Mouse (Mus musculus) forelimb bud, embryonic 11.5 days (tissue): Measurements from ENCODE around the gene Dnm1.
A peak's percentile ranks its signal among the peaks of the same experiment; 100 is the strongest.

Source experiments
- DNase-seq: peaks from one replicate; pipeline ENCODE4 v3.0.0-alpha.2; 2012; ENCODE audit warnings: low read depth, low spot score

The Dnm1 gene

GRCm38 (mm10) chr2:32340836-32341633 lies 12.1 kb downstream of the Dnm1 start:
- no peak for DNase-seq

GRCm38 (mm10) chr2:32339912-32340642 lies 13.1 kb downstream of the Dnm1 start:
- DNase-seq: no peak

GRCm38 (mm10) chr2:32335888-32336287 lies 17.2 kb downstream of the Dnm1 start:
- DNase-seq: no peak

- no peak for DNase-seq
These were observed 21.0 kb downstream of the Dnm1 start for GRCm38 (mm10) chr2:32332159-32332558.

- DNase-seq: no peak
These were observed 23.6 kb downstream of the Dnm1 start for GRCm38 (mm10) chr2:32329531-32329930.

GRCm38 (mm10) chr2:32328911-32329460 lies 24.2 kb downstream of the Dnm1 start:
- DNase-seq: no peak

- no peak for DNase-seq
These were observed 25.9 kb downstream of the Dnm1 start for GRCm38 (mm10) chr2:32327200-32327599.

GRCm38 (mm10) chr2:32325342-32325741 lies 27.8 kb downstream of the Dnm1 start:
- DNase-seq: no peak

- DNase-seq: no peak
These were observed 28.8 kb downstream of the Dnm1 start for GRCm38 (mm10) chr2:32324322-32324721.

GRCm38 (mm10) chr2:32322754-32323741 lies 30.1 kb downstream of the Dnm1 start:
- DNase-seq: no peak

- no peak for DNase-seq
These were observed 31.4 kb downstream of the Dnm1 start for GRCm38 (mm10) chr2:32321591-32322298.

GRCm38 (mm10) chr2:32320721-32321120 lies 32.4 kb downstream of the Dnm1 start:
- no peak for DNase-seq

GRCm38 (mm10) chr2:32319586-32320580 lies 33.3 kb downstream of the Dnm1 start:
- peak; percentile 93 for DNase-seq

GRCm38 (mm10) chr2:32318709-32319585 lies 34.2 kb downstream of the Dnm1 start:
- peak; percentile 62 for DNase-seq

GRCm38 (mm10) chr2:32317791-32318417 lies 35.2 kb downstream of the Dnm1 start:
- DNase-seq: peak; percentile 96

- DNase-seq: peak; percentile 91
These were observed 36.1 kb downstream of the Dnm1 start for GRCm38 (mm10) chr2:32316887-32317656.

- no peak for DNase-seq
These were observed 37.4 kb downstream of the Dnm1 start for GRCm38 (mm10) chr2:32315751-32316150.
